In the genomic region with DNA sequence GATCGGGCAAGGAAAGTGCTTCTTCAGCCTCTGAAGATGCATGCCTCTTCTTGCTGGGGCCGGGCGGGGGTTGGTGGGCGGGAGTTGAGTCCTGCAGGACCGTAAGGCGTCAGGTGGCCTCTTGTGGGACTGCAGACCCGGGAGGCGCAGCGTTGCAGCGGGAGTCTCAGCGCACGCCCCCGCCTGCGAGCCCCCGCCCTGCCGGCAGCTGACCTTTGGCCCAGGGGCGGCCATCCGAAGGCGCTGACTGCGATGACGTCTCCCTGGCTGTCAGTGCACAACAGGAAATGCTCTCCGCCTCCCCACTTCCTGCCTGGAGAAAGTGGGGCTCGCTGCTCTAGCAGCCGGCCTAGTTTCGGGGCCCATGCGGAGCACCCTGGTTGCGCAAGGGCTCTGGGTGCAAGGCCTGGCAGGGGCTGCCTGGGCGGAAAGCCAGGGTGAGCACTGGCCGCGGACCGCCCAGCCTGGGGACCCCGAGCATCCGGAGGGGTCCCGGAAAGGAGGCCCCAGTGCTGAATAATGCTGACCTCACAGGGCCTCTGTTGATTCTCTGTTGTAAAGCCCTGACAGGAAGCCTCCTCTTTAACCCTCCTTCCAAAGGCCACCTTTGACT, we compare ENCODE assay signal across 8 mouse cellular contexts. TPM values are rescaled to one million over a fixed set of nuclear protein-coding genes. Genes with fewer than 3 reads are reported as not detected.
DNase-seq lines count a peak whose midpoint lies in the region; ATAC-seq lines count a peak whose summit lies in the region.

No protein-coding gene starts in this region.

- peaks cover 13% of the 10 kb centered on the region for H3K4me1 ChIP-seq in hindbrain, embryonic 13.5 days (replicated peaks)

- H3K4me3 ChIP-seq in hindbrain, embryonic 13.5 days = peak overlapping the region; percentile 62

- WGBS in hindbrain, embryonic 13.5 days = 1% methylated on average over 34 of the region's 34 CpGs

- H3K27me3 ChIP-seq in hindbrain, embryonic 13.5 days = no peaks in the 10 kb centered on the region

- ATAC-seq in hindbrain, embryonic 13.5 days (ENCODE audit: low FRiP score) = peak; percentile 90

- no peaks in the 10 kb centered on the region for H3K36me3 ChIP-seq in hindbrain, embryonic 13.5 days

- peak; percentile 77 for DNase-seq in MN1 (ENCODE audit: low spot score)
- peak; percentile 53 to 56 for DNase-seq in cerebellum, postnatal 10 days
- DNase-seq in frontal cortex, postnatal 25 days (ENCODE audit: low spot score in 2 of 2) = peak; percentile 40 to 59
- DNase-seq in left cerebral cortex, adult 11 months (ENCODE audit: low spot score) = peak; percentile 71
- peak; percentile 86 for DNase-seq in lung, postnatal 25 days (ENCODE audit: low spot score)
- peak; percentile 70 for DNase-seq in ovary, postnatal 36 days (ENCODE audit: low spot score)
- DNase-seq in thymus, postnatal 14 days = peak; percentile 92

- peak overlapping the region; percentile 83 for H3K9ac ChIP-seq in hindbrain, embryonic 13.5 days

- peak overlapping the region; percentile 82 for H3K4me2 ChIP-seq in hindbrain, embryonic 13.5 days

- peak overlapping the region; percentile 87 for H3K27ac ChIP-seq in hindbrain, embryonic 13.5 days

- no peaks in the 10 kb centered on the region for H3K9me3 ChIP-seq in hindbrain, embryonic 13.5 days

RNA-seq across cellular contexts. Expression of gene Hivep2, which starts 17.0 kb away (rescaled TPM):
- 7.0 and 7.6 TPM in 2 replicates for polyA plus RNA-seq in hindbrain, embryonic 13.5 days (2015; fragmentation: Nextera tagmentation; extraction: Ambion mirVana)

Comparison
In these comparisons a context has a peak if more than half of its experiments do, and no peak if none do; other contexts are left out.
1. Peak in every context shown above with its lines: DNase-seq, ATAC-seq, H3K4me3 ChIP-seq and H3K27ac ChIP-seq.